Mouse (Mus musculus) adrenal gland, adult 18-20 months (tissue): Measurements from ENCODE around the gene L3mbtl2. TPM values are rescaled to one million over a fixed set of nuclear protein-coding genes. Genes with fewer than 3 reads are reported as not detected.

Experiments used
- DNase-seq, 2 experiments: peaks; one replicate each; pipeline ENCODE4 v3.0.0; 2021 to 2022; ENCODE audit warnings: low spot score in 2 of 2
- total RNA-seq, 2 experiments: library from RNA; stranded (reverse); gene quantifications; 1 replicate in 1 of 2; 2 replicates in 1 of 2; pipeline ENCODE4 v1.2.3; 2021

The L3mbtl2 gene
- total RNA-seq, 2 experiments from 2014 or later, result 18.2 to 18.5 TPM

DNA sequence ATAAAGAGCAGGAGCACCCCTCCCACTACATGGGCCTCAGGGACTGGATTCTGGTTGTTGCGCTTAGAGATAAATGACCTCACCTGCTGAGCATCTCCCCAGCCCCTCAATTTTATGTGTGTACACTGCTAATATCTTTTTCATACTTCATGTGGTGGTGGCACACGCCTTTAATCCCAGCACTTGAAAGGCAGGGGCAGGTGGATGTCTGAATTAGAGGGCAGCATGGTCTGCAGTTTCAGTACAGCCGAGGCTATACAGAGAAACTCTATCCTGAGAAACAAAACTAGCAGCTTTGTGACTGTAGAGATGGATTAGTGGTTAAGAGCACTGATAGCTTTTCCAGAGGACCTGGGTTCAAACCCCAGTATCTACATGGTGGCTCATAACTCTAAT lies 39.4 kb downstream of the L3mbtl2 start:
- DNase-seq, result no peak

DNA sequence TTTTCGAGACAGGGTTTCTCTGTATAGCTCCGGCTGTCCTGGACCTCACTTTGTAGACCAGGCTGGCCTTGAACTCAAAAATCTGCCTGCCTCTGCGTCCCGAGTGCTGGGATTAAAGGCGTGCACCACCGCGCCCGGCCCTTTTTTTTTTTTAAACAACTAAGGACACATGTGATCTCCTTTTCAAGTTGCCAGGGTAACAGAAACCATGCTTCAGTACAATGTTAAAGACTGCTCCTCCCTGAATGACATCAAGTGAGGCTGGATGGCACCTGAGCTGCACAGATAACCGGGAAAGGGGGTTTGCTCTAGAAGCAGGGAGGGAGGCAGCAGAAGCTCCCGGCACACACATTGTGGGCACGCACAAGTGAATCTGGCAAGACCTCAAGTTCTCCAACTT lies 45.3 kb downstream of the L3mbtl2 start:
- DNase-seq, result no peak

DNA sequence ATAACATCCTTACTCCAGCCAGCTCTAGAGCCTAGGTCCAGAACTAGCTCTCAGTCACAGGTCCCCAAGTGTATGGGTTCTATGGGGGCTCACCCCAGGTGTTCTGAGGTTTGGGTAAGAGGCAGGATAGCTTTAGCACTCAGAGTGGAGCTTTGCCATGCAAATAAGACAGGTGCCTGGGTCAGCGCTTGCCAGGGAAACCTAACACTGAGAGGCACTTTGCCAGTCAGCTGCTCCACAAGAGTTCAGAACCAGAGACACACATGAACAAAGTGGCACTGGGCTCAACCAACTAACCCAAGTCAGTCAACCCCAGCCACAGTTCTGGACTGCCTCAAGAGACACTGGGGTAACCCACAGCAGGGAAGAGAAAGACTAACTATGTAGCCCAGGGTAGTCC lies 46.0 kb downstream of the L3mbtl2 start:
- no peak for DNase-seq

DNA sequence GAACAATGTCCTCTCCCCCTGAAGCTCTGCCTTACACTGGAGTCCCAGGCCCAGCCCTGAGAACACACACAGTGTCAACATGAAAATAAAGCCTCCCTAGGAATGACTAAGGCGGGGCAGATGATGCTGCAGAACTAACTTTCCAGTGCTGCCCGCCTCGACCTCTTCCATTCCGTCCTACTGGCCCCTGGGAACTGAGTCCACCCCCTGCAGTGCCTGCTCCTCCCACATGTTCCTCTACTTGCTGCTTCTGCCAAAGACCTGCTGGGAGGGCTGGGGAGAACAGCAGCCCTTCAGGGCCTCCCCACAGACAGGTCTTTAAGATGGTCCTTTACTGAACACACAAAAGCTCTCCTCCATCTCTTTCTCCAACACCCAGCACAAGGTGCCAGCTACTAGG lies 47.1 kb downstream of the L3mbtl2 start:
- no peak for DNase-seq

DNA sequence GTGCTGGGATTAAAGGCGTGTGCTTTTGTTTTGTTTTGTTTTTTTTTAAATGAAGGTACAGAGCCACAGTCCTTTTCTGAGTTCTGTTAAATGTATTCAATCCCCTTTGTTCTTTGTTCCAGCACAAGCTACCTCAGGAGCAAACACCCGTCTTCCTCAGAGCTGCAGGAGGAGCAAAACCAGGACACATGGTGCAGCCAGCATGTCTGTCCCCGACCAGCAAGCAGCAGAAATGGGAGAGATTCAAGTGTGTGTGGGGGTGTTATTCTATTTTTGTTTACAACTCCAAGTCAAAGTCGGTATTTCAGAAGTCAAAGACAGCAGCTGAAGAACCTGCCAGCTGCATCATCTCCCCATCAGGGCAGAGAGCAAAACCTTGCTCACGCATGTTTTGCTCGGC lies 50.1 kb downstream of the L3mbtl2 start:
- DNase-seq, result no peak

DNA sequence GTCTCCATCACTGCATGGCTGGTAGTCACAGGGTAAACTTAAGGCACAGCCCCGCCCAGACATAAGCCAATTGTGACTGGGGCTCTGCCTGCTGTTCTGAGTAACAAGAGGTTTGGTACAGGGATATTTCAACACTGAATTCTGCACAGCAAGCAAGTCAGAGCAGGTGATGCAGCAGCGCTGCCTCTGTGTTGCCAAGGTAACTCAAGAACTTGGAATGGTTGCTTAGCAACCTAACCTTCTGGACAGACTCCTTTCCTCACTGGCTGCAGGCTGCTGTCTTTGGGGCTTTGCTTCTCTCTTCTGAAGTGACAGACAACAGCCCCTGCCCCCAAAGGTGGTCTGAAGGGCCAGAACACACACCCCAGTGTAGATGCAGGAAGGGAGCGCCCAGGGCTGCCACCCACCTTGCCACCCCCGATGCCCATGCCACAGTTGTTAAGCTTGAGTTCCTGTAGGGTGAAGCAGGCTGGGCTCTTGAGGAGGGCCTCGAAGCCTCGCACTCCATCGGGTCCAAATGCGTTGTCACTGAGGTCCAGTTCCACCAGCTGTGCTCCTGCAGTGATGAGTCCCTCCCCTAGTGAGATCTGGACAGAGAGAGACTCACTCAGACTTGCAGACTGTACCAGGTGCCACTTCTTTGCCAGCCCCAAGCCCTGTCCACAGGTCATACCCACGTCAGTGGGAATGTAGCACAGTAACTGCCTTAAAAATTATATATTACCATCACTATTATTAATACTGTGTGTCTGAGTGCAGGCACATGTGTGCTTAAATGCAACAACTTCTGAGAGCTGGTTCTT lies 54.8 kb downstream of the L3mbtl2 start:
- no peak for DNase-seq

DNA sequence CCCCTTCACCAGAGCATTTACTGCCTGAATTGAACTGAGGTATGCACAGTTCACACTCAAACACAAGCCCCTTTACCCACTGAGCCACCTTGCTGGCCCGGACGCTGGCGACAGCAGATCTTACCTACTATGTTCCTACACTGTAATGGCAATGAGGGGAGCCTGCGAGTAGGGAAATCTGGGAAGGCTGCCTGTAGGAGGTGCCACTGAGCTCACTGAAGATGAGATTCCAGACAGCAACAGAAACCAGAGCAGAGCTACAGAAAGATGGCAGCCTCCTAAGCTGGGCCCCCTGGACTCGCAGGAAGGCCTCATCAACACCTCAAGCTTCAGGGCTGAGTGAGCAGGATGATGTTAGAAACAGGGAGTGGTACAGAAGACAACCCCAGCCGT lies 55.4 kb downstream of the L3mbtl2 start:
- DNase-seq, result no peak

DNA sequence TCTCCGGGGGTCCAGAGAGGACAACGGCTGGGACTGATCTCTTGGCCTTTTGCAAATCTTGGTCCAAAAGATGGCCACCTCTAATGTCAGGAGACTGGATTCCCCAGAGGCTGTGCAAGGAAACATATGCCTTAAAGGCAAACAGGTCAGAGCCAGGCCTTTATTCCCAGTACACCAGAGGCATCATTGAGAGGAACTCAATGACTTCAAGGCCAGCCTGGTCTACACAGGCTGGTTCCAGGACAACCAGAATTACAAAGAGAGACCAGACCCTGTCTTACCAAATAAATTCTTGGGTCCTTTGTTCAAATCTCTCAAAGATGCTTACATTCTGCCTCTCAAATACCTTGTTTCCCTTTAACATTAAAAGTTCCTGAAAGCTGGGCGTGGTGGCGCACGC lies 58.7 kb downstream of the L3mbtl2 start:
- no peak for DNase-seq

DNA sequence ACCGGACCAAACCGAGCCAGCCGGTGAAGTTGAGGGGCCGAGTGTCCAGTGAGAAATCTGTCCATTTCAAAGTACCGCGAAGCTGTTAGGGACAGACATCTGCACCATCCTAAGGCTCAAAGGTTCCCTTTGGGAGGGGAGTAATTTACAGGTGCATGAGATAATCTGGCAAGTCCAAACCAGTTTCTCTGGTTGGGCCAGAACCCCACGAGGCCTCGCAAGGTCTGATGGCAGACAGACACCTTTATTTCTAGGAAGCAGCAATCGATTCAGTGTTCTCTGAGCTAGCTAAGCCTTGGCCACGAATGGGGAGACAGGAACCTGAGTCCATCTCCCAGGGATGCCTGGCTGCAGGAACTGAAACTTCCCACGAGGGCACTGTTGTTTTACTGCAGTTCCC lies 60.0 kb downstream of the L3mbtl2 start:
- DNase-seq, result no peak

DNA sequence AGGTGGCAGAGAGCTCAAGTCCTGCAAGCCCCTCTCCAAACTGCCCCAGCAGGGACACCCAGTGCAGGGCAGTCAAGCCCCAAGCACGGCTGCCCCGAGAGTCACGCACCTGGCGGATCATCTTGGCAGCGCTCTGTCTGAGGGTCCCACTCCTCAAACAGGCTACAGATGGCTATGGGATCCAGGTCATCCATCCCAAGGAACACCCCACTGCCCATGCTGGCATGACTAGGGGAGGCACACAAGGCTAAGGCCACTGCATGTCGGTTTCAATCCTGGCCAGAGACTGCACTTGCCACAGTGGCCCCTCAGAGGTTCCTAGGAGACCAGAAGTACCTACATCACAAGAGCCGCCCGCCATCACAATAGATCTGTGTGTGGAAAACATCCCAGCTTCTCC lies 62.3 kb downstream of the L3mbtl2 start:
- DNase-seq, result no peak

DNA sequence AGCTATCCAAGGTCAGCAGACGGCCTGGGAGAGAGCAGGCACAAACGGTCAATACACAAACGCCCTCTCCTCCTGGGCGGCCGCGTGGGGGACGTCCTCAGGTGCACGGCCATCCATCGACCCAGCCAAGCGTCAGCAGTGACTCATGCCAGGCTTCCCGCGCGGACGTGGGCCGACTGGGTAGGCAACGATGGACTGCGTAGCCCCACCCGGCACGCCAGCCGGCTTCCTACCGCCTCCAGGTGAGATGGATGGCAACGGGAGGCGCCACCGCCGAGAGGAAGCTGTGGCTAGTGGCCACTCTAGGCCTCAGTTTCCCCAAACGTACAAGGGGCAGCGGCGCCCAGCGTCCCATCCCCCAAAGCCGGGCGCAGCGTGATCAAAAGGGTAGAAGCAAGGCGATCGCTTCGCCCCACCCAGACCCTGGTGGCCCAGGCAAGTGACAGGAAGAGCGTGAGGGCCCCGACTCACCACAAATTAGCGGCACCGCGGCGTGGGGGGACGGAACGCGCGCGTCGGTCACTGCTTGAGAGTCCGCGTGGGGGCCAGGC lies 65.6 kb downstream of the L3mbtl2 start:
- DNase-seq, result peak; percentile 23 to 47

DNA sequence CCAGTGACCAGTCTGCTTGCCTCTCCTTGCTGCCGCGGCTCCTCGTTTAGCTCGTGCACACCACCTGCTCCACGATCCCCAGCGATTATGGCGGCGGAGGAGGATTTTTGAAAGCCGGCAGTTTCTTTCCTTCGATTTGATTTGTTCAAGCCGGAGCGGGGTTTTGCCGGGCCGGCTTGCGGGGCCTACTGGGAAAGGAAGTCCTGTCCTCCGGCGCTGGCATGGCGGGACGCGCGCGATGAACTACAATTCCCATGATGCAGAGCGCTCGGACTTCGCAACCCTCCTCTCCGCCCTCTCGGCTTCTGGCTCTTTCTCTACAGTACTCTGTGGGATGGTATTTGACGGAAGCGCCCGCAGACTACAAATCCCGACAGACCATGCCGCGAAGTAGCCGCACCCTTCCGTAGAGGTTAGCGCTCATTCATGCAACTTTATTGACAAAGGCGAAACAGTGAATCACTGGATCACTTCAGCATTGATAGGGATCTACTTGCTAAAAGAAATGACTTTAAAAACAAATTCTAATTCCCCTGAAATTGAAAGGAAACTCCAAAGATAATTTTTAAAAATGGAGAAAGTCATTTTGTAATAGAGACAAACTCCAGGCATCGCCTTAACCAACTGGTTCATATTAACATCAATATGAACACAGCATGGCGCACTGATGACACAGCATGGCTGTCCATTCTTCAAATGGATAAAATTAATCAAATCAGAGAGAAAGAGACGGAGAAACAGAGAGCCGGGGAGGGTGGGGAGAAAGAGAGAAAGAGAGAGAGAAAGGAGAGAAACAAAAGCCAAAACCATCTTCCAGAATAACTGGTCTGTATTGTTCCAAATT lies 66.3 kb downstream of the L3mbtl2 start:
- DNase-seq, result peak; percentile 89 to 91

DNA sequence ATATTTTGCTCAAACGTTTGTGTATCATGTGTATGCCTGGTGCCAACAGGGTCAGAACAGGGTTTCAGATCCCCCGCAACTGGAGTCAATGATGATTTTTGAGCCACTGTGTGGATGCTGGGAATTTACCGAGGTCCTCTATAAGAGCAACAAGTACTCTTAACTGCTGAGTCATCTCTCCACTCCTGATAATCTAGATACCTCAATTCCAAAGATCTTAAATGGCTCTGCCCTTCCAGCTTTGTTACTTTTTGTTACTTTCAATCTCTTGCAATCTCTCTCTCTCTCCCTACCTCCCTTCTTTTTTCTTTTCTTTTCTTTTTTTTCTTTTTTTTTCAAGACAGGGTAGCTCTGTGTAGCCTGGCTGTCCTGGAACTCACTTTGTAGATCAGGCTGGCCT lies 71.4 kb downstream of the L3mbtl2 start:
- no peak for DNase-seq

Other genes starting within 250 kb of the L3mbtl2 start
- gene Rbx1, start 197.6 kb upstream of the L3mbtl2 start, total RNA-seq, result 100 to 1,000 TPM; 133 to 140 TPM
- gene Ep300, start 78.5 kb upstream of the L3mbtl2 start, total RNA-seq, result 10 to 100 TPM; 52.4 to 59.7 TPM
- gene Chadl, start 33.4 kb downstream of the L3mbtl2 start, total RNA-seq, result 1 to 10 TPM; 1.8 to 3.0 TPM
- 10 to 100 TPM; 68.9 to 69.9 TPM for gene Zc3h7b, start 81.2 kb downstream of the L3mbtl2 start, total RNA-seq
- 10 to 100 TPM; 69.7 to 70.0 TPM for gene Rangap1, start 81.6 kb downstream of the L3mbtl2 start, total RNA-seq
- gene Tef, start 138.5 kb downstream of the L3mbtl2 start, total RNA-seq, result 10 to 100 TPM; 45.0 to 46.9 TPM
- 100 to 1,000 TPM; 103 to 121 TPM for gene Tob2, start 194.9 kb downstream of the L3mbtl2 start, total RNA-seq
- 10 to 100 TPM; 54.3 to 55.6 TPM for gene Phf5a, start 208.0 kb downstream of the L3mbtl2 start, total RNA-seq
- 1,000 to 10,000 TPM in 1 of 2 experiments, 100 to 1,000 TPM in 1; 791 to 1,455 TPM for gene Aco2, start 208.4 kb downstream of the L3mbtl2 start, total RNA-seq